Mouse (Mus musculus) bone marrow, adult 2 months (tissue): Measurements from ENCODE around the gene Nup160. TPM values are rescaled to one million over a fixed set of nuclear protein-coding genes. Genes with fewer than 3 reads are reported as not detected.
A peak's percentile ranks its signal among the peaks of the same experiment; 100 is the strongest.

ENCODE experiments used
- H3K27ac ChIP-seq: fragments of 200-500 bp; 2 replicates; pipeline ENCODE4 v1.5.1; 2012; ENCODE audit warnings: low read depth, mild to moderate bottlenecking, control low read depth, inconsistent platforms, low read length; ENCODE audit not compliant: control insufficient read depth, poor library complexity, insufficient read depth
- H3K4me1 ChIP-seq: fragments of 200-500 bp; 2 replicates; pipeline ENCODE4 v1.6.1; 2011; ENCODE audit warnings: low read length; ENCODE audit not compliant: control insufficient read depth, insufficient read depth
- H3K4me3 ChIP-seq: fragments of 200-500 bp; replicated peaks from 2 replicates; pipeline ENCODE3; 2011; ENCODE audit warnings: mild to moderate bottlenecking, low read depth, low read length, control low read depth; ENCODE audit not compliant: control insufficient read depth
- CTCF ChIP-seq: fragments of 200-500 bp; IDR thresholded peaks from 2 replicates; pipeline ENCODE4 v1.5.1; 2011; ENCODE audit warnings: low read length, control low read depth; ENCODE audit not compliant: control insufficient read depth, insufficient read depth
- POLR2A ChIP-seq: fragments of 200-500 bp; IDR thresholded peaks from 2 replicates; pipeline ENCODE4 v1.6.1; 2011; ENCODE audit warnings: low read depth, mild to moderate bottlenecking, control low read depth, low read length, borderline replicate concordance; ENCODE audit not compliant: control insufficient read depth
- WGBS: fragments of 180-500 bp; shearing (Covaris S2); methylation state at CpG from one replicate; pipeline ENCODE4 v1.1.7; 2018; 5-methylcytosine and 5-hydroxymethylcytosine counted together
- polyA plus RNA-seq: library from polyadenylated mRNA; stranded (reverse); fragments of >200 nt; gene quantifications from 2 replicates; pipeline ENCODE4 v1.2.4, GENCODE M21; 2011; ENCODE audit warnings: low replicate concordance; ENCODE audit not compliant: missing spikeins, insufficient read depth, insufficient read length

The Nup160 gene
- polyA plus RNA-seq, 1 experiment, result 12.9 TPM

- TF ChIP-seq CTCF (no peak), POLR2A (no peak)
- H3K4me1 ChIP-seq, result peaks cover 2% of the 10 kb centered on the region; the same call in 1 of the 2 replicates
- H3K4me3 ChIP-seq, result peak overlapping the region; percentile 99
- H3K27ac ChIP-seq, result peak overlapping the region; percentile 97
- under 1% methylated on average over 54 of the region's 54 CpGs for WGBS
Measured at GRCm38 (mm10) chr2:90745740-90746537, 68.9 kb downstream of the Nup160 start.

- 9% methylated on average over 4 of the region's 4 CpGs for WGBS
- Histone ChIP-seq H3K4me3 (peak overlapping the region; percentile 99), H3K4me1 (peaks cover 2% of the 10 kb centered on the region; the same call in 1 of the 2 replicates), H3K27ac (no peak overlapping the region)
- TF ChIP-seq POLR2A (no peak), CTCF (no peak)
Measured at GRCm38 (mm10) chr2:90746538-90746865, 69.5 kb downstream of the Nup160 start.

GRCm38 (mm10) chr2:90747131-90747530 is 70.1 kb downstream of the Nup160 start:
- peak overlapping the region; percentile 25 for H3K4me3 ChIP-seq
- TF ChIP-seq CTCF (no peak), POLR2A (no peak)
- 88% methylated on average over 10 of the region's 10 CpGs for WGBS
- peaks cover 2% of the 10 kb centered on the region; the same call in 1 of the 2 replicates for H3K4me1 ChIP-seq
- H3K27ac ChIP-seq, result no peak overlapping the region; the same call in 1 of the 2 replicates

DNA sequence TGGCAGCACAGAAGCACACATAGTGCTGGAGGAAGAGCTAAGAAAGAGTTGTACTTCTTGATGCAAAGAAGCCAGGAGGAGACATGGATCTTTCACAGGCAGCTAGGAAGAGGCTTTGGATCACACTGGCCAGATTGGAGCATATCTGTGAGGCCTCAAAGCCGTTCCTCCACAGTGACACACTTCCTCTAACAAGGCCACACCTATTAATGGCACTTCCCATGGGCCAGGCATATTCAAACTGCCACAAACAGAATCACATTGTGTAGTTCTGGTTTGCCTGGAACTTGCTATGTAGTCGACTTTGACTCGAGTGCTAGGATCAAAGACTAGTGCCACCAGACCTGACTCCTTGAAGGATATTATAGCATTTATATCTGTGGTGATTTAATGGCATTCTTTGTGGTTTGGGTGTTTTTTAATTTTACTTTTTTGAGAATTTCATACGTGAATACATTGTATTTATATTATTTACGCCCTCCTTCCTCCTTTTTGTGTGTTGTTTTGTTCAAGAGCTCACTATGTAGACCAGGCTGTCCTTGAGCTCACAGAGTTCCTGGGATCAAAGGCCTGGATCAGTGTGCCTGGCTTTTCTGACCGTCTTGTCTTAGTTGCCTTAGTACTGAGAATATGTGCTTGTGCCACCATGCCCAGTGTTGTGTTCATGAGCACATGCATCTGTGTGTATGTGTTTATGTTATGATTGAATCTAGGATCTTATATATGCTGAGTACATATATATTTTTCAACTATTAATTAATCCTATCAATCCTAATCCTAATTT is 72.9 kb downstream of the Nup160 start:
- no peak overlapping the region for H3K27ac ChIP-seq
- H3K4me1 ChIP-seq, result peaks cover 2% of the 10 kb centered on the region; the same call in 1 of the 2 replicates
- TF ChIP-seq CTCF, result no peak
- no peak for TF ChIP-seq POLR2A
- WGBS, result 55% methylated on average over 6 of the region's 6 CpGs
- no peak overlapping the region for H3K4me3 ChIP-seq

- Histone ChIP-seq H3K4me1 (peaks cover 2% of the 10 kb centered on the region; the same call in 1 of the 2 replicates), H3K27ac (no peak overlapping the region), H3K4me3 (no peak overlapping the region)
- WGBS, result 95% methylated on average over 2 of the region's 2 CpGs
- TF ChIP-seq CTCF (no peak), POLR2A (no peak)
Measured at GRCm38 (mm10) chr2:90753565-90753964, 76.5 kb downstream of the Nup160 start.

DNA sequence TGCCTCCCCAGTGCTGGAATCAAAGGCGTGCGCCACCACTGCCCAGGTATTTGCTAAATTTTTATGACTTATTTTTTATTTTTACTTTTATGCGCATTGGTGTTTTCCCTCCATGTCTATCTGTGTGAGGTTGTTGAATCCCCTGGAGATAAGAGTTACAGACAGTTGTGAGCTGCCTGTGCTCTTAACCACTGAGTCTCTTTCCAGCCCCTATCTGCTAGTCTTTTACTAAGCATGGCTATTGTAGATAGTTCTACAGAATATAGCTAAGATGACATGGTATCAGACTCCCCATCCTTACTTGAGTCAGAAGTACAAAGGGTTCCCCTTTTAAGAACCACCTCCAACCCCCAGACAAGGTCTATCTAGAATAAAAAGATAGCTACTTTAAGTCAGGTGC is 77.2 kb downstream of the Nup160 start:
- Histone ChIP-seq H3K27ac (no peak overlapping the region), H3K4me3 (no peak overlapping the region), H3K4me1 (peaks cover 2% of the 10 kb centered on the region; the same call in 1 of the 2 replicates)
- TF ChIP-seq CTCF, result no peak
- no peak for TF ChIP-seq POLR2A
- WGBS, result 83% methylated on average over 3 of the region's 3 CpGs

DNA sequence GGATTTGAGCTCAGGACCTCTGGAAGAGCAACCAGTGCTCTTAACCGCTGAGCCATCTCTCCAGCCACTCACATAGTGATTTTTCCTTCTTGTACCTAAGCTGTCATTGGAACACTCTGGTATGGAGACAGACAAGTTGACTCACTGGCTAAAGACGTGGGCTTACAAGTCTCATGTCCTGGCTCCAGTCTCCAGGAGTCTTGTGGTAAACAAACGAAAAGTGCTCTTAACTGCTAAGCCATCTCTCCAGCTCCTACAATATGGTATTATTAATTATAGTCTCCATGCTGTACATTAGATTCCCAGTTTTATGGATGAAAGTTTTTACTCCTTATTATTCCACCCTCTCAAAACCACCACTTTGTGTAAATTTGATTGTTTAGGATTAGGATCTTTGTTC is 88.1 kb downstream of the Nup160 start:
- TF ChIP-seq CTCF, result no peak
- TF ChIP-seq POLR2A, result no peak
- no peaks in the 10 kb centered on the region for H3K4me1 ChIP-seq
- 89% methylated on average over 3 of the region's 3 CpGs for WGBS
- H3K4me3 ChIP-seq, result no peak overlapping the region
- no peak overlapping the region for H3K27ac ChIP-seq

DNA sequence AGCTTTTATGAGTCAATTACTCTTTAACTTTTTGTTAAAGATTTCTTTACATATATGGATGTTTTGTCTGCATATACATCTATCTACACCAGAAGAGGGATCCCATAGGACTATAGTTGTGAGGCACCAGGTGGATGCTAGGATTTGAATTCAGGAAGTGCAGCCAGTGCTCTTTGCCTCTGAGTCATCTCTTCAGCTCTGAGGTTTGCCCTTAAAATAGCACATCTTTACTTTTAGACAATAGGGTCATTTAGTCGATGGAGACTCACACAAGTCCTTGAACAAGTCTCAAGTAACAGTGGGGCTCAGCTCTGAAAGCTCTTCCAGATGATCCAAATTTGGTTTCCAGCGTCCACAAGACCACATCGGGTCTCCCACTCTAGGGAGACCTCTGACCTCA is 104.3 kb downstream of the Nup160 start:
- no peak overlapping the region for H3K27ac ChIP-seq
- TF ChIP-seq POLR2A, result no peak
- no peak for TF ChIP-seq CTCF
- no peak overlapping the region for H3K4me3 ChIP-seq
- WGBS, result 50% methylated on average over 3 of the region's 3 CpGs
- no peaks in the 10 kb centered on the region; the same call in 1 of the 2 replicates for H3K4me1 ChIP-seq
